Mouse (Mus musculus) forebrain, embryonic 16.5 days (tissue): ENCODE data around the gene Tmem87a. TPM values are rescaled to one million over a fixed set of nuclear protein-coding genes. Genes with fewer than 3 reads are reported as not detected.
A peak's percentile ranks its signal among the peaks of the same experiment; 100 is the strongest.

Experiments
- ATAC-seq: fragments of 200-750 bp; cut with Nextera tagmentation; 2 replicates; pipeline ENCODE4 v1.8.0; 2017; ENCODE audit warnings: mild to moderate bottlenecking, moderate library complexity
- H3K27ac ChIP-seq: fragments of 300-500 bp; sonication (generic); 2 replicates; pipeline ENCODE4 v1.5.1; 2014; ENCODE audit warnings: low read length, control low read depth
- H3K27me3 ChIP-seq: fragments of 300-500 bp; sonication (generic); replicated peaks from 2 replicates; pipeline ENCODE4 v1.6.1; 2014; ENCODE audit warnings: low read length; ENCODE audit not compliant: control insufficient read depth, insufficient read depth
- H3K36me3 ChIP-seq: fragments of 300-500 bp; sonication (generic); 2 replicates; pipeline ENCODE4 v1.6.1; 2014; ENCODE audit not compliant: control insufficient read depth, insufficient read depth
- H3K4me1 ChIP-seq: fragments of 300-500 bp; sonication (generic); replicated peaks from 2 replicates; pipeline ENCODE4 v1.6.1; 2014; ENCODE audit warnings: low read length; ENCODE audit not compliant: control insufficient read depth, insufficient read depth
- H3K4me2 ChIP-seq: fragments of 300-500 bp; sonication (generic); 2 replicates; pipeline ENCODE4 v1.6.1; 2014; ENCODE audit warnings: mild to moderate bottlenecking, low read length, control low read depth
- H3K4me3 ChIP-seq: fragments of 300-500 bp; sonication (generic); replicated peaks from 2 replicates; pipeline ENCODE4 v1.5.1; 2014; ENCODE audit warnings: mild to moderate bottlenecking, low read length, control low read depth
- H3K9ac ChIP-seq: fragments of 300-500 bp; sonication (generic); replicated peaks from 2 replicates; pipeline ENCODE4 v1.6.1; 2014; ENCODE audit warnings: low read depth, low read length, control low read depth
- H3K9me3 ChIP-seq: fragments of 300-500 bp; sonication (generic); 2 replicates; pipeline ENCODE4 v1.6.1; 2016; ENCODE audit warnings: low read length; ENCODE audit not compliant: control insufficient read depth
- WGBS: fragments of 180-500 bp; shearing (Covaris S2); extraction: QIAGEN DNeasy Blood & Tissue Kit; methylation state at CpG from one replicate; pipeline ENCODE4 v1.1.7; 2014; 5-methylcytosine and 5-hydroxymethylcytosine counted together
- polyA plus RNA-seq: library from polyadenylated mRNA; unstranded; fragments of >200 nt; fragmentation: Nextera tagmentation; extraction: Ambion mirVana; gene quantifications from 2 replicates; pipeline ENCODE4 v1.2.1, GENCODE M21; 2015

Tmem87a gene
- 6.0 and 7.2 TPM in 2 replicates for polyA plus RNA-seq

- peak; percentile 100 for ATAC-seq
- H3K9me3 ChIP-seq, result no peaks in the 10 kb centered on the region
- H3K4me2 ChIP-seq, result peak within 1 kb of the TSS; percentile 67
- H3K27ac ChIP-seq, result peak within 1 kb of the TSS; percentile 85
- H3K36me3 ChIP-seq, result no peaks in the 10 kb centered on the region
- H3K4me1 ChIP-seq, result peaks cover 15% of the 10 kb centered on the region
- no peaks in the 10 kb centered on the region for H3K27me3 ChIP-seq
- peak within 1 kb of the TSS; percentile 95 for H3K4me3 ChIP-seq
- peak within 1 kb of the TSS; percentile 54 for H3K9ac ChIP-seq
- WGBS, result under 1% methylated on average over 34 of the region's 34 CpGs
These were observed at the start of gene Tmem87a for GRCm38 (mm10) chr2:120403986-120404822. Gene Tmem87a (minus strand): TSS chr2:120404113.

- H3K4me3 ChIP-seq, result no peak overlapping the region
- H3K4me2 ChIP-seq, result no peak overlapping the region
- ATAC-seq, result no peak
- 89% methylated on average over 4 of the region's 4 CpGs for WGBS
- no peaks in the 10 kb centered on the region for H3K36me3 ChIP-seq
- no peaks in the 10 kb centered on the region for H3K9me3 ChIP-seq
- no peaks in the 10 kb centered on the region for H3K4me1 ChIP-seq
- H3K27me3 ChIP-seq, result no peaks in the 10 kb centered on the region
- H3K27ac ChIP-seq, result no peak overlapping the region
- no peak overlapping the region for H3K9ac ChIP-seq
These were observed 48.7 kb upstream of the Tmem87a start for GRCm38 (mm10) chr2:120452600-120452999.

GRCm38 (mm10) chr2:120450724-120451123 is 46.8 kb upstream of the Tmem87a start:
- no peaks in the 10 kb centered on the region for H3K4me1 ChIP-seq
- no peaks in the 10 kb centered on the region for H3K27me3 ChIP-seq
- H3K9me3 ChIP-seq, result no peaks in the 10 kb centered on the region
- no peaks in the 10 kb centered on the region for H3K36me3 ChIP-seq
- WGBS, result 57% methylated on average over 6 of the region's 6 CpGs
- no peak for ATAC-seq
- no peak overlapping the region for H3K4me3 ChIP-seq
- no peak overlapping the region for H3K9ac ChIP-seq
- H3K4me2 ChIP-seq, result no peak overlapping the region
- no peak overlapping the region for H3K27ac ChIP-seq

- Histone ChIP-seq H3K36me3 (no peaks in the 10 kb centered on the region), H3K9ac (no peak overlapping the region)
- 94% methylated on average over 1 of the region's 1 CpGs for WGBS
These were observed 43.4 kb upstream of the Tmem87a start for GRCm38 (mm10) chr2:120447306-120447705.

GRCm38 (mm10) chr2:120446373-120446772 is 42.5 kb upstream of the Tmem87a start:
- H3K27me3 ChIP-seq, result no peaks in the 10 kb centered on the region
- H3K36me3 ChIP-seq, result no peaks in the 10 kb centered on the region
- H3K9me3 ChIP-seq, result no peaks in the 10 kb centered on the region
- no peak overlapping the region for H3K4me3 ChIP-seq
- no peak for ATAC-seq
- 80% methylated on average over 10 of the region's 10 CpGs for WGBS
- no peaks in the 10 kb centered on the region for H3K4me1 ChIP-seq
- no peak overlapping the region for H3K27ac ChIP-seq
- no peak overlapping the region for H3K9ac ChIP-seq
- no peak overlapping the region for H3K4me2 ChIP-seq

More at GRCm38 (mm10) chr2:120447306-120447705, 43.4 kb upstream of the Tmem87a start:
- Histone ChIP-seq H3K4me2 (no peak overlapping the region), H3K4me1 (no peaks in the 10 kb centered on the region), H3K27me3 (no peaks in the 10 kb centered on the region), H3K4me3 (no peak overlapping the region), H3K9me3 (no peaks in the 10 kb centered on the region), H3K27ac (no peak overlapping the region)
- no peak for ATAC-seq

- no peaks in the 10 kb centered on the region for H3K4me1 ChIP-seq
- no peaks in the 10 kb centered on the region for H3K9me3 ChIP-seq
- H3K36me3 ChIP-seq, result no peaks in the 10 kb centered on the region
- no peak overlapping the region for H3K9ac ChIP-seq
- no peaks in the 10 kb centered on the region for H3K27me3 ChIP-seq
- ATAC-seq, result no peak
- H3K4me3 ChIP-seq, result no peak overlapping the region
- 93% methylated on average over 1 of the region's 1 CpGs for WGBS
- no peak overlapping the region for H3K27ac ChIP-seq
- no peak overlapping the region for H3K4me2 ChIP-seq
These were observed 40.6 kb upstream of the Tmem87a start for GRCm38 (mm10) chr2:120444486-120444885.

GRCm38 (mm10) chr2:120424386-120424785 is 20.5 kb upstream of the Tmem87a start:
- 89% methylated on average over 5 of the region's 5 CpGs for WGBS

GRCm38 (mm10) chr2:120414738-120415414 is 11.0 kb upstream of the Tmem87a start:
- Histone ChIP-seq H3K4me2 (no peak overlapping the region), H3K27ac (peak overlapping the region; percentile 66), H3K9me3 (no peaks in the 10 kb centered on the region), H3K27me3 (no peaks in the 10 kb centered on the region), H3K4me3 (no peak overlapping the region), H3K4me1 (peaks cover 6% of the 10 kb centered on the region), H3K36me3 (no peaks in the 10 kb centered on the region), H3K9ac (no peak overlapping the region)
- WGBS, result 42% methylated on average over 1 of the region's 1 CpGs
- peak; percentile 84 for ATAC-seq

More at GRCm38 (mm10) chr2:120424386-120424785, 20.5 kb upstream of the Tmem87a start:
- no peak for ATAC-seq
- no peaks in the 10 kb centered on the region for H3K36me3 ChIP-seq
- H3K4me1 ChIP-seq, result no peaks in the 10 kb centered on the region
- H3K27me3 ChIP-seq, result no peaks in the 10 kb centered on the region
- H3K4me3 ChIP-seq, result no peak overlapping the region
- no peak overlapping the region for H3K9ac ChIP-seq
- no peaks in the 10 kb centered on the region for H3K9me3 ChIP-seq
- no peak overlapping the region for H3K4me2 ChIP-seq
- no peak overlapping the region for H3K27ac ChIP-seq

- H3K9ac ChIP-seq, result no peak overlapping the region
- no peak overlapping the region for H3K4me3 ChIP-seq
- no peaks in the 10 kb centered on the region for H3K36me3 ChIP-seq
- H3K4me1 ChIP-seq, result peaks cover 6% of the 10 kb centered on the region
- H3K27ac ChIP-seq, result peak overlapping the region; percentile 49; the same call in 1 of the 2 replicates
- H3K4me2 ChIP-seq, result no peak overlapping the region
- no peaks in the 10 kb centered on the region for H3K9me3 ChIP-seq
- ATAC-seq, result peak; percentile 38; the same call in 1 of the 2 replicates
- no peaks in the 10 kb centered on the region for H3K27me3 ChIP-seq
These were observed 10.2 kb upstream of the Tmem87a start for GRCm38 (mm10) chr2:120414113-120414512.
